Mouse (Mus musculus) brain, embryonic 14.5 days (tissue): ENCODE measurements around the gene Tpsg1.

Experiments used
- CTCF ChIP-seq: fragments of 200-500 bp; IDR thresholded peaks from 2 replicates; pipeline ENCODE4 v1.5.1; 2012; ENCODE audit warnings: inconsistent platforms, mild to moderate bottlenecking, moderate library complexity, borderline replicate concordance; ENCODE audit not compliant: insufficient read depth, insufficient read length; ENCODE audit errors: extremely low read depth
- POLR2A ChIP-seq: fragments of 200-500 bp; IDR thresholded peaks from 2 replicates; pipeline ENCODE4 v1.6.1; 2012; ENCODE audit warnings: mild to moderate bottlenecking, inconsistent platforms, borderline replicate concordance; ENCODE audit not compliant: poor library complexity, insufficient read depth, insufficient read length, severe bottlenecking; ENCODE audit errors: extremely low read depth

DNA sequence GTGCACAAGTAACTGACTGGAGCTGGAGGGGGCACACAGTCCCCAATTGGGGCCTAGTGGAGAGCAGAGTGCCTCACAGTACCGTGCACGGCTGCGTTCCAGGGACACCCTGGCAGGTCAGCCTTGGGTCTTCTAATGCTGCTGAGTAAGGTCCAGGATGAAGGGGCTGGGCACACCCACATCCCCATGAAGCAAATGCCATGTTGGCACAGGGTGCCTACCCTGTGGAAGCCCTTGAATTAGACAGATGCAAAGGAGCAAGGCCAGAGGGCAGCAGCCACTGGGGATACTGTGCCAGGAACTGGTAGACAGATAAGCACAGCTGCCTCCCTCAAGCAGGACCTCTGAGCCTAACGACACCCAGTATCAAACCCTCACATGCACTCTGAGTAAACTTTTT lies 25.5 kb downstream of the Tpsg1 start:
- TF ChIP-seq POLR2A, result no peak
- TF ChIP-seq CTCF, result no peak
